Mouse (Mus musculus) c-Kit-negative CD71-positive TER-119-positive erythroid progenitor cells, embryonic 14.5 days (primary cell): Measurements from ENCODE around the gene Fhdc1.

Source experiments
- DNase-seq: peaks from one replicate; pipeline ENCODE4 v3.0.0-alpha.2; 2013; ENCODE audit warnings: low read depth, low spot score

Gene Fhdc1

GRCm38 (mm10) chr3:84480006-84480897, at the start of gene Fhdc1:
Gene Fhdc1, minus strand, starts transcription at chr3:84480429.
- no peak for DNase-seq

GRCm38 (mm10) chr3:84529021-84529420, 48.8 kb upstream of the Fhdc1 start:
- no peak for DNase-seq

- DNase-seq = no peak
Measured at GRCm38 (mm10) chr3:84524952-84525351, 44.7 kb upstream of the Fhdc1 start.

- DNase-seq = no peak
Measured at GRCm38 (mm10) chr3:84516163-84516562, 35.9 kb upstream of the Fhdc1 start.

- no peak for DNase-seq
Measured at GRCm38 (mm10) chr3:84512774-84513515, 32.7 kb upstream of the Fhdc1 start.

- DNase-seq = no peak
Measured at GRCm38 (mm10) chr3:84505193-84505592, 25.0 kb upstream of the Fhdc1 start.

- DNase-seq = no peak
Measured at GRCm38 (mm10) chr3:84504291-84504690, 24.1 kb upstream of the Fhdc1 start.

- no peak for DNase-seq
Measured at GRCm38 (mm10) chr3:84502101-84502500, 21.9 kb upstream of the Fhdc1 start.

GRCm38 (mm10) chr3:84500491-84500890, 20.3 kb upstream of the Fhdc1 start:
- DNase-seq = no peak

GRCm38 (mm10) chr3:84497718-84498117, 17.5 kb upstream of the Fhdc1 start:
- no peak for DNase-seq

- DNase-seq = no peak
Measured at GRCm38 (mm10) chr3:84492657-84493056, 12.4 kb upstream of the Fhdc1 start.

- no peak for DNase-seq
Measured at GRCm38 (mm10) chr3:84492148-84492547, 11.9 kb upstream of the Fhdc1 start.

- DNase-seq = no peak
Measured at GRCm38 (mm10) chr3:84488716-84489115, 8.5 kb upstream of the Fhdc1 start.

GRCm38 (mm10) chr3:84484891-84485290, 4.7 kb upstream of the Fhdc1 start:
- no peak for DNase-seq

GRCm38 (mm10) chr3:84484333-84484732, 4.1 kb upstream of the Fhdc1 start:
- DNase-seq = no peak

- DNase-seq = no peak
Measured at GRCm38 (mm10) chr3:84482121-84482520, 1.9 kb upstream of the Fhdc1 start.

- DNase-seq = no peak
Measured at GRCm38 (mm10) chr3:84481104-84481503, 875 bp upstream of the Fhdc1 start.

- peak; percentile 72 for DNase-seq
Measured at GRCm38 (mm10) chr3:84479293-84480005, 780 bp downstream of the Fhdc1 start.

- peak; percentile 76 for DNase-seq
Measured at GRCm38 (mm10) chr3:84478896-84479292, 1.3 kb downstream of the Fhdc1 start.

- no peak for DNase-seq
Measured at GRCm38 (mm10) chr3:84478195-84478594, 2.0 kb downstream of the Fhdc1 start.

GRCm38 (mm10) chr3:84477498-84477897, 2.7 kb downstream of the Fhdc1 start:
- no peak for DNase-seq
